Mouse (Mus musculus) lung, embryonic 15.5 days (tissue): Measurements from ENCODE around the gene Olfr811. TPM values are rescaled to one million over a fixed set of nuclear protein-coding genes. Genes with fewer than 3 reads are reported as not detected.

Experiments
- ATAC-seq: fragments of 200-750 bp; cut with Nextera tagmentation; 2 replicates; pipeline ENCODE4 v1.8.0; 2017; ENCODE audit warnings: moderate number of reproducible peaks, borderline replicate concordance; ENCODE audit not compliant: low FRiP score, low TSS enrichment; ENCODE audit errors: extremely low read depth
- H3K27ac ChIP-seq: fragments of 300-500 bp; sonication (generic); 2 replicates; pipeline ENCODE4 v1.5.1; 2015; ENCODE audit warnings: moderate library complexity, mild to moderate bottlenecking, inconsistent platforms
- H3K27me3 ChIP-seq: fragments of 300-500 bp; sonication (generic); 2 replicates; pipeline ENCODE4 v1.6.1; 2015; ENCODE audit warnings: inconsistent platforms
- H3K36me3 ChIP-seq: fragments of 300-500 bp; sonication (generic); 2 replicates; pipeline ENCODE4 v1.6.1; 2015; ENCODE audit warnings: inconsistent platforms
- H3K4me1 ChIP-seq: fragments of 300-500 bp; sonication (generic); 2 replicates; pipeline ENCODE4 v1.6.1; 2015; ENCODE audit warnings: inconsistent platforms
- H3K4me2 ChIP-seq: fragments of 300-500 bp; sonication (generic); 2 replicates; pipeline ENCODE4 v1.6.1; 2015; ENCODE audit warnings: inconsistent platforms, mild to moderate bottlenecking, moderate library complexity
- H3K4me3 ChIP-seq: fragments of 300-500 bp; sonication (generic); 2 replicates; pipeline ENCODE4 v1.5.1; 2015; ENCODE audit warnings: mild to moderate bottlenecking, inconsistent platforms
- H3K9ac ChIP-seq: fragments of 300-500 bp; sonication (generic); 2 replicates; pipeline ENCODE4 v1.6.1; 2015; ENCODE audit warnings: inconsistent platforms
- H3K9me3 ChIP-seq: fragments of 300-500 bp; sonication (generic); 2 replicates; pipeline ENCODE4 v1.6.1; 2016; ENCODE audit warnings: inconsistent platforms
- WGBS: fragments of 180-500 bp; shearing (Covaris S2); methylation state at CpG from one replicate; pipeline ENCODE4 v1.1.7; 2015; 5-methylcytosine and 5-hydroxymethylcytosine counted together
- polyA plus RNA-seq: library from polyadenylated mRNA; unstranded; fragments of >200 nt; fragmentation: Nextera tagmentation; extraction: Ambion mirVana; gene quantifications from 2 replicates; pipeline ENCODE4 v1.2.1, GENCODE M21; 2015

Gene Olfr811
- polyA plus RNA-seq: not detected in 2 replicates

DNA sequence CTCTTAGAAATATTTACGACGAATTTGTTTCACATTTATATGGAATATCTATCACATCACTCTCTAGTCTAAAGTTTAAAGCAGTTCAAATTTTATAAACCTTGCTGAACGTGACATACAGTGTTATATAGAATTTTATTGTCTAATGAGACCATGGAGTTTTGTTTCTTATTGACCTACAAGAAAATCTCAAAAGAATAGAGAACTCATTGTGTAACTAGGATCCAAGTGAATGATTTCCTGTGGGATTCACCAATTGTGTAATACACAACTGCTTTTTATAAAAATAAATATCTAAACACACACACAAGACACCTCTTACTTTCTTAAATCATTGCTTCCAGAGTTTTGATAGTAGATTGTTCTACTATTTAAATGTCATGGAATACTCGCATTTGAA lies at the start of gene Olfr811:
Gene Olfr811 (minus strand): TSS at position 101 of the 400 bp plus-strand sequence.
- ATAC-seq: no peak
- H3K9me3 ChIP-seq: no peaks in the 10 kb centered on the region
- H3K27me3 ChIP-seq: no peaks in the 10 kb centered on the region
- no peak within 1 kb of the TSS for H3K9ac ChIP-seq
- H3K27ac ChIP-seq: no peak within 1 kb of the TSS
- no peaks in the 10 kb centered on the region for H3K4me1 ChIP-seq
- no peak within 1 kb of the TSS for H3K4me3 ChIP-seq
- H3K4me2 ChIP-seq: no peak within 1 kb of the TSS
- WGBS: 77% methylated on average over 4 of the region's 4 CpGs
- no peaks in the 10 kb centered on the region for H3K36me3 ChIP-seq

DNA sequence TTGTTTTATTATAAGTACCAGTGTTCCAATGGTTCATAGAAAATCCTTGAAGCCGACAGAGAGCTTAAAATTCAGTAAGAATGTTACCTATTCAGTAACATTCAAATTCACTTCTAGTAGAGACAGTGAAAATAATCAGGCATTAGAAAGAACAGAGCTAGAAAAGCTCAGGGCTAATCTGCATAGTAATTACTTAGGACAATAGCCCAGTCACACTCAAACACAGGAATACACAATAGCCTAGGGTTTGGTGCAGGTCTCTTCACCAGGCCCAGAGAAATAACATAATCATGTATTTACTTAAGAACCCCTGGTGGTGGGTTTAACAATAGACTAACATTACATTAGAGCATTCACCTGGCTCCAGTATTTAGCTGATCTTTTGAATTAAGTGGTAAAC lies 43.1 kb upstream of the Olfr811 start:
- ATAC-seq: no peak
- H3K9me3 ChIP-seq: no peaks in the 10 kb centered on the region
- no peaks in the 10 kb centered on the region for H3K4me1 ChIP-seq
- H3K27ac ChIP-seq: no peak overlapping the region
- no peaks in the 10 kb centered on the region for H3K27me3 ChIP-seq
- no peak overlapping the region for H3K4me3 ChIP-seq
- WGBS: 89% methylated on average over 1 of the region's 1 CpGs
- H3K36me3 ChIP-seq: no peaks in the 10 kb centered on the region
- no peak overlapping the region for H3K4me2 ChIP-seq
- H3K9ac ChIP-seq: no peak overlapping the region

DNA sequence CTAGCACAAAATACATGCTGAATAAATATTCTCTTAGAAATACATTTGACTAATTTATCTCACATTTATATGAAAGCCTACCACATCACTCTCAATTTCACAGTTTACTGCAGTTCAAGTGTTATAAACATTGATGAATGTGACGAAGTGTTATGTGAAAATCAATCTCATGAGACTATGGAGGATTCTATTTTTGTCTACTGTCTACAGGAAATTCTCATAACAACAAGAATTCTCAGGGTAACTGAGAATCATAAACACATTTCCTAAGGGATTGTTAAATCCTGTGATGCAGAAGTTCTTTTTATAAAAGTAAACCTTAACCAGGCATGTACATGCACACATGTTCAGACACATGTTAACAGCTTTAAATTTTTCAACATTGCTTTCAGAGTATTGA lies 41.8 kb upstream of the Olfr811 start, which contains the start of gene Olfr812:
Gene Olfr812 (minus strand): TSS at position 101 of the 400 bp plus-strand sequence.
- 22% methylated on average over 1 of the region's 1 CpGs for WGBS

DNA sequence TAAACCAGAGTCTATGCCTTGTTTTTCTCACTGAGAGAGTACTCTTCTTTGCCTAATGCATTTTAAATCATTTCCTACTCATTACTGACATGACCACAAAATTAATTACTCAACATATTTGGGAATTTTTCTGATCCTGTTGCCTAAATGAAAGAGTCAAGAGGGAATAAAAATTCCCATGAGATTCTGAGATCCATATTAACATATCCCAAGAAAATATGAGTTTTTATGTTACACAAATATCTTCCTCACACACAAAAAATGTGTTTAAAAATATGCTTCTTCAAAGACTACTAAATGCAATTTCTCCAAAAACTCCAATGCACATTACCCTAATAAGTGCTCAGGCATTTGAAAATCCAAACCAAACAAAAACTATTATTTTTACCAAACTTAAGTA lies 9.4 kb downstream of the Olfr811 start, which contains the start of gene Olfr810:
Gene Olfr810 (minus strand): TSS at position 101 of the 400 bp plus-strand sequence.
- Histone ChIP-seq H3K4me3 (no peak within 1 kb of the TSS), H3K36me3 (no peaks in the 10 kb centered on the region), H3K27me3 (no peaks in the 10 kb centered on the region), H3K4me2 (no peak within 1 kb of the TSS), H3K27ac (no peak within 1 kb of the TSS), H3K9me3 (no peaks in the 10 kb centered on the region), H3K4me1 (no peaks in the 10 kb centered on the region), H3K9ac (no peak within 1 kb of the TSS)
- no peak for ATAC-seq

More for the DNA sequence above, 41.8 kb upstream of the Olfr811 start, which contains the start of gene Olfr812:
- Histone ChIP-seq H3K4me3 (no peak within 1 kb of the TSS), H3K4me1 (no peaks in the 10 kb centered on the region), H3K27ac (no peak within 1 kb of the TSS), H3K36me3 (no peaks in the 10 kb centered on the region), H3K4me2 (no peak within 1 kb of the TSS), H3K9me3 (no peaks in the 10 kb centered on the region), H3K9ac (no peak within 1 kb of the TSS), H3K27me3 (no peaks in the 10 kb centered on the region)
- no peak for ATAC-seq

DNA sequence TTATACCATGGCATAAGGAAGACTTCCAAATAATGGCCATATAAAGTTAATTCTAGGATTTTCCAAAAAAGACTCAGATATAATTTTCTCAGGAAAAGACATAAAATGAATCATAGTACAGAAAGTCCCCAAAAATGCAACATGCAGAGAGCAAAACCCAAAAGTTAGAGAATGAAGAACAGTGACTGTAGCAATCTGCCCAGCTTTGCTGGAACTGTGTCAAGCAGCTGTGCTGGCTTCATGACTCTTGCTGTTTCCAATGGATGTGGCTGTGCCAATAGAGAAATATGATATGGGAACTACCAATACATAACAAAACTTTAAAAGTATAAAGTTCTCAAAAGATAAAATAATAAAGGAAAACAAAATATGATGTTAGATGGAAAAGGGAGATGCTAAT lies 26.1 kb downstream of the Olfr811 start:
- Histone ChIP-seq H3K9me3 (no peaks in the 10 kb centered on the region), H3K9ac (no peak overlapping the region), H3K4me3 (no peak overlapping the region), H3K27me3 (no peaks in the 10 kb centered on the region), H3K27ac (no peak overlapping the region), H3K36me3 (no peaks in the 10 kb centered on the region), H3K4me2 (no peak overlapping the region), H3K4me1 (no peaks in the 10 kb centered on the region)
- no peak for ATAC-seq

DNA sequence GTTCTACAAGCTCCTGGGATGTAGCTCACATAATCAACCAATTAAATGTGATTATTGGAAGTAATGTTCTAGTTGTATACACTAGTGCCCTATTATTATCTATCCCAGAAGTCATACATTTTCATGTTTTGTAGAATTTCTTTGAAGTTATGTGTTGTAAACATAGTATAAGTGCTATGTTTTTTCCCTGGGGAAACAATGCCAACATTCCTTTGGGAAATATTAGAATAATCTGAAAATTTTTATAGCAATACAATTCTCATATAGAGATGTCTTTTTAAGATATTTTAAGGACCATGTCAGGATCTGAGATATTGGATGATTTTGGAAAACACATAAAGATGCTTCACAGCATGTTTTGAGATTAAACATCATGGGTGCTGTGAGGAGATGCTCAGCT lies 29.9 kb downstream of the Olfr811 start, which contains the start of gene Olfr809:
Gene Olfr809 (plus strand): TSS at position 301 of the 400 bp plus-strand sequence.
- no peak within 1 kb of the TSS for H3K27ac ChIP-seq
- H3K4me3 ChIP-seq: no peak within 1 kb of the TSS
- H3K4me2 ChIP-seq: no peak within 1 kb of the TSS
- H3K27me3 ChIP-seq: no peaks in the 10 kb centered on the region
- no peak within 1 kb of the TSS for H3K9ac ChIP-seq
- H3K36me3 ChIP-seq: no peaks in the 10 kb centered on the region
- H3K4me1 ChIP-seq: no peaks in the 10 kb centered on the region
- ATAC-seq: no peak
- H3K9me3 ChIP-seq: no peaks in the 10 kb centered on the region

DNA sequence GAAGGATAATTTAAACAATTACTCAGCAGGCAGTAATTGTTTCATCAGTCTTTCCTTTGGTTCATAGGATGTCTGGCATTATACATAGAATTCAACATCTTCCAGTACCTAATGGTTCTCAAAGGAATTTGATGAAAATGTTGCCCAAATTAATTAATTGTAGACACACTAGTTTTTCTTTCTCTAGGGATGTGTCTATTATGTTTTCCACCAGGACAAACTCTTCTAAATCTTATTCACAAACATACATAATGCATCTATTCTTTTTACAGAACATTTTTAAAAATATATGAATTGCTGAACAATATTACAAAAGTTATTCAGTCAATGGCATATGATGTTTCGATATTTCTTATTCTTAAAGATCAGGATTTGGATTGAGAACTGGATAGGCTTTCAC lies 39.0 kb downstream of the Olfr811 start, which contains the start of gene Olfr808:
Gene Olfr808 (plus strand): TSS at position 301 of the 400 bp plus-strand sequence.
- 79% methylated on average over 1 of the region's 1 CpGs for WGBS
- Histone ChIP-seq H3K4me2 (no peak within 1 kb of the TSS), H3K27ac (no peak within 1 kb of the TSS), H3K27me3 (no peaks in the 10 kb centered on the region), H3K9ac (no peak within 1 kb of the TSS), H3K4me3 (no peak within 1 kb of the TSS), H3K4me1 (no peaks in the 10 kb centered on the region), H3K36me3 (no peaks in the 10 kb centered on the region), H3K9me3 (no peaks in the 10 kb centered on the region)
- no peak for ATAC-seq

DNA sequence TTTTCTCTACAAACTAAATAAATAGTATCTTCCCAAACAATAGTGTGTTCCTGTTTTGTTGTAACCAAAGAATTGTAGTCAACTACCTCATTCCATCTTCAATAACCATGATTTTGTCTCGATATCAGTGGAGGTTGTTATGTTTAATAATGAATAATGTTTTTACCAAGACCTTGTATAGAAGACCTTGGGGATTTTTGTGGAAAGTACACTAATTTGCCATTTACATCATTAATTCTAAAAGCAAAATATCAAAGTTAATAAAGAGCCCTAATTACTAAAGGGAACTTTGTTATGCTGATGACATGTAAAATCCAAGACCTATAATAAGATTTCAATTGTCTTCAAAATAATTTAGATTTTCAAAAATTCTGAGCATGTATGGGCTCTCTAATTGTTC lies 46.5 kb downstream of the Olfr811 start, which contains the start of gene Olfr807:
Gene Olfr807 (minus strand): TSS at position 101 of the 400 bp plus-strand sequence.
- Histone ChIP-seq H3K4me2 (no peak within 1 kb of the TSS), H3K4me3 (no peak within 1 kb of the TSS), H3K4me1 (no peaks in the 10 kb centered on the region), H3K36me3 (no peaks in the 10 kb centered on the region), H3K9me3 (no peaks in the 10 kb centered on the region), H3K27ac (no peak within 1 kb of the TSS), H3K27me3 (no peaks in the 10 kb centered on the region), H3K9ac (no peak within 1 kb of the TSS)
- WGBS: 84% methylated on average over 1 of the region's 1 CpGs
- ATAC-seq: no peak

Other genes with a start within 250 kb of the Olfr811 start
- gene Olfr794, start 236.7 kb downstream of the Olfr811 start, polyA plus RNA-seq: not detected in 2 replicates
- gene Olfr796, start 191.8 kb downstream of the Olfr811 start, polyA plus RNA-seq: not detected in 2 replicates
- not detected in 2 replicates for gene Olfr798, start 176.5 kb downstream of the Olfr811 start, polyA plus RNA-seq
- gene Olfr799, start 166.9 kb downstream of the Olfr811 start, polyA plus RNA-seq: not detected in 2 replicates
- gene Olfr800, start 146.7 kb downstream of the Olfr811 start, polyA plus RNA-seq: not detected in 2 replicates
- not detected in 2 replicates for gene Olfr801, start 130.5 kb downstream of the Olfr811 start, polyA plus RNA-seq
- gene Olfr802, start 116.2 kb downstream of the Olfr811 start, polyA plus RNA-seq: not detected in 2 replicates
- not detected in 2 replicates for gene Olfr803, start 110.1 kb downstream of the Olfr811 start, polyA plus RNA-seq
- not detected in 2 replicates for gene Olfr804, start 101.2 kb downstream of the Olfr811 start, polyA plus RNA-seq
- gene Olfr805, start 75.0 kb downstream of the Olfr811 start, polyA plus RNA-seq: not detected in 2 replicates
- gene Olfr806, start 62.5 kb downstream of the Olfr811 start, polyA plus RNA-seq: not detected in 2 replicates
- gene Olfr807, start 46.6 kb downstream of the Olfr811 start, polyA plus RNA-seq: not detected in 2 replicates
- not detected in 2 replicates for gene Olfr808, start 38.9 kb downstream of the Olfr811 start, polyA plus RNA-seq
- gene Olfr809, start 29.8 kb downstream of the Olfr811 start, polyA plus RNA-seq: not detected in 2 replicates
- gene Olfr810, start 9.5 kb downstream of the Olfr811 start, polyA plus RNA-seq: not detected in 2 replicates
- not detected in 2 replicates for gene Olfr812, start 41.7 kb upstream of the Olfr811 start, polyA plus RNA-seq
- gene Olfr813, start 51.0 kb upstream of the Olfr811 start, polyA plus RNA-seq: not detected in 2 replicates
- not detected in 2 replicates for gene Olfr814, start 75.5 kb upstream of the Olfr811 start, polyA plus RNA-seq
- gene Olfr815, start 101.5 kb upstream of the Olfr811 start, polyA plus RNA-seq: not detected in 2 replicates
- not detected in 2 replicates for gene Olfr816, start 111.2 kb upstream of the Olfr811 start, polyA plus RNA-seq
- gene Olfr818, start 144.7 kb upstream of the Olfr811 start, polyA plus RNA-seq: not detected in 2 replicates
- not detected in 2 replicates for gene Olfr819, start 162.9 kb upstream of the Olfr811 start, polyA plus RNA-seq
- not detected in 2 replicates for gene Olfr247, start 171.7 kb upstream of the Olfr811 start, polyA plus RNA-seq
- not detected in 2 replicates for gene Gm10310, start 180.7 kb upstream of the Olfr811 start, polyA plus RNA-seq
- gene Olfr820, start 208.2 kb upstream of the Olfr811 start, polyA plus RNA-seq: not detected in 2 replicates
- not detected in 2 replicates for gene Olfr821, start 226.0 kb upstream of the Olfr811 start, polyA plus RNA-seq